Mouse (Mus musculus): ENCODE measurements at regions not wholly inside any gene's neighbourhood (a gene's known extent, or its start where the extent isn't known, plus 50 kb on each side); places are given as distances from the start of the nearest gene placed in this dataset.
A peak's percentile ranks its signal among the peaks of the same experiment; 100 is the strongest.
"Not testable (repeated sequence)": the region's sequence is repeated elsewhere in the genome, so short reads cannot be mapped to it uniquely, and the experiment has no call there.

DNA sequence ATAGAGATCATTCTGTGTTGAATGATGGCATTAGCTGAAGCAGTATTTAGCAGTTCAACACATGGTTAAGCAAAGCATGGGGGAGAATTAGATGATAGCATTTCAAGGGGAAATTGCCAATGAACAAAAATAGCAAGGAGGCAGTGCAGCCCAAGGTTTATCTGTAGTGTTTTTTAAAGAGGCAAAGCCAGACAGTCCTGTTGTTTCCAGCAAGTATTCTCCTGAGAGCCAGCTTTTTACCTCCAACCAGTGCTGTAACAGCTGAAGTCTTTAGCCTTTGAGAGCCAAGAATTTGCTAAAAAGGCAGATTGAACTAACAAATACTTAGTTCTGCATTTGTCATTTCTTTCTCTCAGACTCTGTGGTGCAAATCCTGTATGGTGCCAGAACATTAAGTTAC, 305.1 kb upstream of the Arx start:
- no peak for DNase-seq (ENCODE audit: extremely low read depth, low read depth, low spot score)

GRCm38 (mm10) chrX:93002236-93002976, 283.8 kb upstream of the Arx start:
- DNase-seq (ENCODE audit: extremely low read depth, low read depth, low spot score), result no peak

DNA sequence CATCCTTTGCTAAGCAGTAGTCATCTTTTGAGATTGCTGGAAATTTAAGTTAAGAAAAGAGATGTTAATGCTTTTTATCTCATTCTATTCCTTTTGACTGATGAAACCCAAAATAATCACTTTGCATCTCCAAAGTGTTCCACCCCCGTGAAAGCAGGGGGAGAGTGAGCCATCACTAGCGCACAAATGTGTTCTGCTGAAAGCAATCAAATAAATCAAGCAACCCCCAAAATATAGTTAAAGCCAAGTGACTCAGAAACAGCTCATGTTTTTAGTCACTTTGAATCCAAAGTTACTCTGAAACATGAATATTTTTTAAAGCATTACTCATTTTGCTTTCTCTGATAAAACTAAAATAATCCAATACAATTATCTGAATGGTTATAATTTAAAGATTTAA, 279.6 kb upstream of the Arx start:
- no peak for DNase-seq (ENCODE audit: extremely low read depth, low read depth, low spot score)

- DNase-seq (ENCODE audit: extremely low read depth, low read depth, low spot score), result peak; percentile 11
Measured at GRCm38 (mm10) chrX:93011578-93011977, 274.7 kb upstream of the Arx start.

- DNase-seq (ENCODE audit: extremely low read depth, low read depth, low spot score), result no peak
Measured at GRCm38 (mm10) chrX:93016391-93016790, 269.9 kb upstream of the Arx start.

DNA sequence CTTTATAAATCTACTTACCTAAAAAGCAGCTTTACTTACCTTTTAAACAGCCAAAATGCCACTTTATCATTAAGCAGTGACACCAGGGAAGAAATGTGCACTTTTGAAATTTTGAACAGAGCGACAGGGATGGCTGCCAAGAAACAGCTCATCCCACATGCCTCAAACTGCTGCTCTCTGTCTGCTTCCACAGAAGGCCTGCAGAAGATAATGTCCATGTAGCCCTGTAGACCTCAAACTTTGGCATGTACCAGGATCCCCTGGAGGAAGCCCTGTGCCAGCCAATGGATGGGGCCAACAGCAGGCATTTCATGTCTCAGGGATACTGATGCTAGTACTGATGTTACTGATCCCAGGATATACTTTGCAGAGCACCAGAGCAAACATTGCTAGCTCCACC, 245.1 kb upstream of the Arx start:
- DNase-seq (ENCODE audit: extremely low read depth, low read depth, low spot score), result no peak

DNA sequence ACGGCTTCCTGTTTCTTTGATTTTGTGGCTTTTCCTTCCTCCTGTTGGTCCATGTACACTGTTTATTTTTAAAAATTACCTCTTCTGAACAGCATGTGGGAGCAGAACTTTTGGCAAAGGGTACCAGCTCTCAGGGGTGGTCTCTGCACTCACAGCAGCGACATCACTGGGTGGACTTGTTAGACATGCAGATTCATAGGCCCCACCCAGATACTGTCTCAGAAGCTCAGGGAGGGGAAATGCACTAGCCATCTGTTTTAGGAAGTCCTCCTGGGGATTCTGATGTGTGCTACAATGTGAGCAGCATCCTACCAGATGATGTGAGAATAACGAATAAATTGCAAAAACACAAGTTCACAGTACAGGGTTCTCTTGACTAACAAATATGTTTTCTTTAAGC, 243.5 kb upstream of the Arx start:
- DNase-seq (ENCODE audit: extremely low read depth, low read depth, low spot score), result no peak

GRCm38 (mm10) chrX:93048967-93049754, 237.1 kb upstream of the Arx start:
- DNase-seq (ENCODE audit: extremely low read depth, low read depth, low spot score), result no peak

- DNase-seq (ENCODE audit: extremely low read depth, low read depth, low spot score), result no peak
Measured at GRCm38 (mm10) chrX:93049755-93050143, 236.5 kb upstream of the Arx start.

DNA sequence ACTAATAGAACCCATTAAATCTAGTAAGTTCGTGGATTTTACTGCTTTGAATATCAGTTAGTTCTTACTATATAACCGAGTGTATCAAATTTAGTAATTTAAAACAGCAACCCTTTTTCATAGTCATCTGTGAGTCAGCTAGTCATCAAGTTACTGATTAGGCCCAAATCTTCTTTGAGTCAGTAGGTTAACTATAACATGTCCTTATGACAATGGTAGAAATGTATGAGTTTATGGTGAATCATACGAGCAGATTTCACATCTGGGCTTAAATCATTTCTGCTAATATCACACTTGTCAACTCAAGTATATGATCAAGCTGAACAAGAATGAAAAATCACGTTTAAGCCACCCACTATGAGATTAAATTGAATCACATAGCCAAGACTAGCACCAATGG, 226.7 kb upstream of the Arx start:
- DNase-seq (ENCODE audit: extremely low read depth, low read depth, low spot score), result no peak

- DNase-seq (ENCODE audit: extremely low read depth, low read depth, low spot score), result no peak
Measured at GRCm38 (mm10) chrX:93068884-93069283, 217.4 kb upstream of the Arx start.

DNA sequence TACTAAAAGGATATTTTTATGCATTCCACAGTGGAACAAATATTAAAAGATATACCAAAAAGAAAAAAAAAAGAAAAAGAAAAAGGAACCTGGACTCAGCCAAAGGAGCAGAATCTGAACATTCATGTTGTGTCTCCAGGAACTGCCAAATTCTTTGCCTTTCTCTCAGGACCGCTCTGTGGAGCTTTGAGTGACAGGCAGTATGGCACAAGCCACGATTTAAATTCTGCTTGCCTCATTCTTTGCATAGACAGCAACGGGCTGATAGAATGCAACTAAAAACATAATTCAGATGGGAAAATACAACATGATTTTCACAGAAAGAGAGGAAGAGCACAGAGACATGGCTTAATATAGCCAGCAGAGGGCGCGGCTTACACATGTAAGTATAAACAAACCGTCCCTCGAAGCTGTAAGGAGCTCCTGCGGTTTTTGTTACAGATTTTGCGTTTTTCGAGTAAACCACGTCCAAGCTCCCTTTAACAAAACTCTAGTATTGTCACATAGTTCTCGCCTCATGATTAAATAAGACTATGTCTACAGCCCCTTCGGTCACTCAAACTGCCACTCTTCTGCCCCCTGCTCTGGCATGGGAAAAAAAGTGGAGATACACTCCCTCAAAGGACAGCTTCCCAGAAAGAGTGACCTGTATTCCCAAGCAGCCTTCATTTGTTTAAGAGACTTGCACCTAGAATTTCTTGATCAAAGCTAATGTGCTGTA, 216.5 kb upstream of the Arx start:
- DNase-seq (ENCODE audit: extremely low read depth, low read depth, low spot score), result no peak

GRCm38 (mm10) chrX:93070290-93070611, 216.0 kb upstream of the Arx start:
- DNase-seq (ENCODE audit: extremely low read depth, low read depth, low spot score), result peak; percentile 11

GRCm38 (mm10) chrX:93088976-93089375, 197.3 kb upstream of the Arx start:
- no peak for DNase-seq (ENCODE audit: extremely low read depth, low read depth, low spot score)

DNA sequence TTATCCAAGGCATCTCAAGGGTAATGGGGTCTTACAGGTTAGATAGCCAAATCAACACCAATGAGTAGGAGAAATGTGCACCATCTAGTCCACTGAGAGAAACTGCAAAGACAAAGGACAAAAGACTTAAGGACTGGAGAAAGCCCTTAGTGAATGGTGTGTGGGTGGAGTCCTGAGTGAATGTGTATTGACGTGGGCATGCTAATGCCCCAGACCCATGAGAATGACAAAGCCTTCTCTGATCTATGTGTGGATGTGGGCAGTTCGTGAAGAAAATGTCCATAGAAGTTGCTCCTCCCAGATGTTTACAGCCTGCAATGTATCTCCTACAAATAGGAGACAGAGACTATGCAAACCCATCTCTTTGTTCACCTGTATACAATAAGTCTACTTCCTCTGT, 188.7 kb upstream of the Arx start:
- DNase-seq (ENCODE audit: extremely low read depth, low read depth, low spot score), result no peak

GRCm38 (mm10) chrX:93107930-93108567, 178.2 kb upstream of the Arx start:
- no peak for DNase-seq (ENCODE audit: extremely low read depth, low read depth, low spot score)

- not testable (repeated sequence) for DNase-seq (ENCODE audit: extremely low read depth, low read depth, low spot score)
Measured at GRCm38 (mm10) chrX:93154367-93154766, 131.9 kb upstream of the Arx start.

DNA sequence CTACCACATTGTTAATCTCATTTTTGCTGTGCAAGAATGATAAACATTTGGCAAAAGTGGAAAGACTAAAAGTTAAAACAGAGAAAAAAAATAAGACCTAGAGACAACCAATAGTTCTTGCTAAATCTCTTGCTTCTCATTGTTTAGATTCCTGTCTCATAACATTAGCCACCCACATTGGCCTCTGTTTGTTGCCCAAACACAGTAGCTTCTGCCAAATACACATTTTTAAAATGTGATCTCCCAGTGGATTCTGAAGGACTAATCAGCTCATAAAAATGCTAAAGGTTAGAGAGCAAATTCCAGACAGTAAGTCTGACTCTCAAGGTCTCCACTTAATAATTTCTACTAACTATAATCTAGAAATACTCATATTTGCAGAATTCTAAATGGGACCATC, 127.1 kb upstream of the Arx start:
- no peak for DNase-seq (ENCODE audit: extremely low read depth, low read depth, low spot score)

- peak; percentile 7 for DNase-seq (ENCODE audit: extremely low read depth, low read depth, low spot score)
Measured at GRCm38 (mm10) chrX:93160956-93161355, 125.3 kb upstream of the Arx start.

Measured in fat pad, adult 2 months (tissue).